Mouse (Mus musculus) thymus, postnatal 25 days (tissue): ENCODE results near the gene Cyp2d40.
"Not testable (repeated sequence)": the region's sequence is repeated elsewhere in the genome, so short reads cannot be mapped to it uniquely, and the experiment has no call there.

Experiments
- DNase-seq: peaks from one replicate; pipeline ENCODE4 v3.0.0; 2022

The Cyp2d40 gene

GRCm38 (mm10) chr15:82763631-82764420 lies at the start of gene Cyp2d40:
TSS of gene Cyp2d40 (minus strand) at chr15:82764183.
- DNase-seq, result no peak

DNA sequence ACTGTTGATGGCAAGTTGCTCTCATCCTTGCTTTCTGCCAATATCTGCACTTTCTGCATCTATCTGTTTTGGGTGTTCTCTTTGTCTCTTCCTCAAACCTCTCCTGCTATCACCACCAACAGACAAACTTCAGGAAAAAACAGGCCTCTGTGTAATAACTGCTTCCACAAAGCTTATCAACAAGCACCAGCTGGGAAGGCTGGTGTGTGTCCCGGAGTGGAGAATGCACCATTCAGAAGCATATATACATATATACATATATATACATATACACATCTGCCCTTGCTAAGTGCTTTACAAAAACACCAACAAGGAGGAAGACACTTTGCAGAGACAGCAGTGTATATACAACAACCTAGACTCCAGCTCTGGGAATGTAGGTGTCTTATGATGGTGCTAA lies 46.6 kb upstream of the Cyp2d40 start:
- no peak for DNase-seq

DNA sequence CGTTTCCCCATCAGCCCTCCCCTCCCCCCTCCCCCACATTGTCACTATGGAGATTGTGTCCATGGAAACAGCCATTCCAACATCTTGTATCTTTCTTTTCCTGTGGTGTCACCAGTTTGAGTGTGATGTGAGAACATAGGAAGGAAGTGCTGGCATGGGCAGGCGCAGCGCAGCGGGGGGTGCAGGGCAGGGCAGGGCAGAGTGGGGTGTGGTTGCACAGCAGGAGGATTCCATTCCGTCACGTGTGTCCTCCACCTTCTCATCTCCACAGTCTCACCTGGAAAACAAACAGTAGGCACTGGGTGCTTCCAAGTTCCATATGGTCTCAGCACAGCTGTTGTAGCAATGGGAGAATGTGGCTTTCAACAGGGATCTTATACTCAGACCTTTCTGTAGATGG lies 45.5 kb upstream of the Cyp2d40 start:
- DNase-seq, result no peak

DNA sequence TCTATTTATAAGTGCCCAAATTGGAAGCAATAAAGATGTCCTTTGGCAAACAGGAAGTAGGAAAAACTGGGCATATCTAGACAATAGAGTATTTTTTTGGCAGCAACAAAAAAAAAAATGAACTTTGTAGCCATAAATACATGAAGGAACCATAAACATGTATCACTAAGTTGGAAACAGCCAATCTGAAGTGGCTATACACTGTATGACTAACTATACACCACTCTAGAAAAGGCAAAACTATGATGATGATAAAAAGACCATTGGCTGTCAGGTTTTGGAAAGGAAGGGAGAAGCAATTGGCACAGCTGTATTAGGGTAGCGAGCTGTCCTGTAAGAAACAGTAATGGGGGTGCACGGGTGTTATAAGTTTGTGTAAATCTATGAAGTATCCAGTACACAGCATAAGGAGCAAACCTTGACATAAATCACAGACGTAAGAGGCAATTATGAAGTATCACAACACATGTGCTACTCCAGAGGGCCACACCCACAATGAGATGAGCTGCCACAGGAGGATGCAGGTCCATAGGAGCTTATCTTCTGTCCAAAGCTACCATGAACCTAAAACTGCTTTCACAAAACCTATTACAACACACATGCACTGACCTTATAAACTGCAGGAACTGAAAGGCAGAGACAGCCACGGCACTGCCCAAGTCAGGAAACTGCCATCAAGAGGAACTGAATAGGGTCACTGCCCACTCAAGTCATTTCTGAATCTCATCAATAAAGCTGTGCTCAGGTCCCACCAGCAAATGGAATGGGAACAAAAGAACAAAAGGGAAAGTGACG lies 43.2 kb upstream of the Cyp2d40 start:
- DNase-seq, result no peak

DNA sequence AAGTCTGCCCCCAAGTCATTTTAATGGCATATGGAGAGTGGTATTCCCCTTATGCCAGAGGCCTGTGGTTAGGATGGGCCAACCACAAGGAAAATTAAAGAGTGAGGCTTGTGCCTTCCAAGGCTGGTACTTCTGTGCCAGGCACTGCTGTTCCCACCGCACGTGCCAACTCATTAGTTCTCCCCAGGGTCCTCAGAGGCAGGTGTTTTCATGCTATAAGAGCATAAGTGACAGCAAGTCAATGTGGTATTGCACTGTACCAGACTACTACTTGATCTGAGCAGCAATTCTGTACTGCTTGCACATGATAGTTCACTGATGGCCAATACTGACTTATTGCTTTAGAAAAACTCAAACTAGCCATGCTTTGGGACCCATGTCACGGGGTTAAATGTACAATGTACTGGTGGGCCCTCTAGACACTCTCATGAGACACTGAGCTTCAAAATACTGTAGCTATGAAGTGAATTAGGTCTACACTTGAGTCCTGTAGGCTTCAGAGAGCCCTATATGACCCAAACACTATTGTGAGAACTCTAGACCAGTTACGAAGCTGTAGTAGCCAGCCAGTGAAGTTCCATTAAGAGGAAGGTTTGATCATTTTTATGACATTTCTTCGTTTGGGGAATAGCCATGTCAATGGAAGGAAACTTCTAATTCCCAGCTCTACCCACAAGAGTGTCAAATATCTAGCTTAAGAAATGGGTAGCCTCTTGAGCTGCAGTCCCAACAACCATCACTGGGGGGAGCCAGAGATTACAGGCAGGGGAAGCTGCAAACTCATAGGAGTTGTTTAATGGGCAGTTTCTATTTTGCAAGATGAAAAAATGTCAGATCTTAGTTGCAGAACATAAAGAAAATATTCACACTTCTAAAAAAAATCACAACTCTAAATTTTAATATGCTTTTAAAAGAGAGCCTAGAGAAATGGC lies 41.0 kb upstream of the Cyp2d40 start:
- DNase-seq, result peak; percentile 80

DNA sequence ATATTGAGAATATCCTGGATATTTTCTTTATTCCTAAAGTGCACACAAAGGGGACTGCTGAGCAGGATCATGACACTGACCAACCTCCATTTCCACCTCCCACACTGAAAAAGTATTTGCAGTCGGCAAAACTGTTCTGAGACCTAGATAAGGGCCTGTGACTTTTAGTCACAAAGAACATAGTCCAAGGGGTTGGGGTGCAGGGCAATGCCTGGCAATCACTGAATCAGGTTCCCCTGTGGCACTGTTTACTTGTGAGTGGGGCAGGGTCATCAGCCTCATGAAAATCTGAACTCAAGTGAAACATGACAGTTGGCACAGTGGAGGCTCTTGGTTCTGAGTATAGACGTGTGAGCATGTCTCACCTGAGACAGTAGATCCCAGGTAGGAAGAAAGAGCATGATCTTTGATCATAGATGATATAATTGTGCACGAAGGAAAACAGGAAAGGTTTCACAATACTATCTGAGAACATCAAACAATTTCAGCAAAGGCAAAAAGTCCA lies 32.0 kb upstream of the Cyp2d40 start:
- no peak for DNase-seq

DNA sequence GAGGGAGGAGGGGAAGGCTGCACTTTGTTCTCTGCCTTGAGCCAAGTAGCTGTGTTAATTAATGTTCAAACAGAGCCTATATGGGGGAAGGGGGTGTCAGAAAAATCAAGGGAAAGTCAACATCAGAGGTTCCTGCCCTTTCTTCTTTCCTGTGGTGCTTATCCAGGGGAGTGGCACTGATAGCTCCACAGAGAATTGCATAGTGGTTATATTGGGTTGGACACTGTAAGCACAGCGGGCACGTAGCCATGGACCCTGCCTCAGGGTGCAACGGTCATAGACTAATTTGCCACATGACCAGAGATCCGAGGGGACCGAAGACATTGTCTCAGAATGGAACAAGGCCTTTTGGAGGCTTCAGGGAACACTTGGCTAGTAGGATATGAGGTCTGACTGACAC lies 30.3 kb upstream of the Cyp2d40 start, which contains the start of gene Cyp2d26:
Cyp2d26 (minus strand) TSS at position 18 of the 400 bp plus-strand sequence.
- no peak for DNase-seq

GRCm38 (mm10) chr15:82793868-82794267 lies 29.9 kb upstream of the Cyp2d40 start:
- DNase-seq, result no peak

- DNase-seq, result no peak
These were observed 29.5 kb upstream of the Cyp2d40 start for GRCm38 (mm10) chr15:82793454-82793853.

- DNase-seq, result no peak
These were observed 28.6 kb upstream of the Cyp2d40 start for GRCm38 (mm10) chr15:82792566-82792965.

- DNase-seq, result no peak
These were observed 20.6 kb upstream of the Cyp2d40 start for GRCm38 (mm10) chr15:82784581-82784980.

- no peak for DNase-seq
These were observed 19.8 kb upstream of the Cyp2d40 start for GRCm38 (mm10) chr15:82783800-82784199.

GRCm38 (mm10) chr15:82777856-82778255 lies 13.9 kb upstream of the Cyp2d40 start:
- not testable (repeated sequence) for DNase-seq

- DNase-seq, result no peak
These were observed 2.0 kb upstream of the Cyp2d40 start for GRCm38 (mm10) chr15:82765943-82766342.

DNA sequence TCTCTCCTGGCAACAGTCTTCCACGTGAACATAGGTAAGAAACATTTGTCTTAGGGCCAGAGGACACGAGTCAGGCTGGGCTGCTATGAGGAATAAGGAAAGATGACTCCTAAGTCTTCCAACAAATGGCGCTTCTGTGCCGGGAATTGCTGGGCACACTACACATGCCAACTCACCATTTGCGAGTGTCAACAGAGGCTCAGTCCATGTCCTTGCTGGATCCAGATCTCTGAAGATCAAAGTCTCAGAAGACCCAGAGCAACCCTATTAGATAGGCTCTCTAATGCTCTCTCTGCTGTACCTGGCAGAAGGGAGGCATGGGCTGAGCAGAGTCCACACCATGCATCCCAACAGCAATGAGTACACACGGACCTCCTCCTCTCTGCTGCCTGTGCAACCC lies 898 bp upstream of the Cyp2d40 start:
- no peak for DNase-seq

DNA sequence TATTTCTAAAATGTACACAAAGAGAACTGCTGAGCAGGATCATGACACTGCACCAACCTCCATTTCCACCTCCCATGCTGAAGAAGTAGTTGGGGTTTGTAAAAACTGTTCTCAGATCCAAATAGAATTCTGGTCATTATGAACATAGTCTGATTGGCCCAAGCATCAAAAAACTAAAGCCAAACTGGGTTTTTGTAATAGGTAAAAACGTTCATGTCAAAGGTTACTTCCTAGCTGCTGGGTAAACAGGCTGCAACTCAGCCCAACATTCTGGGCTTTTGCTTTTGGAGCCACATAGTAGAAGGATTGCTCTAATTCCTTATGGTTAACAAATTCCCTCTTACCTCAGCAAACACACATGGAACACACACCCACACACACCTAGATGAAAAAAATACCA lies 15.8 kb downstream of the Cyp2d40 start:
- no peak for DNase-seq

- no peak for DNase-seq
These were observed 16.5 kb downstream of the Cyp2d40 start for GRCm38 (mm10) chr15:82747516-82747915.

DNA sequence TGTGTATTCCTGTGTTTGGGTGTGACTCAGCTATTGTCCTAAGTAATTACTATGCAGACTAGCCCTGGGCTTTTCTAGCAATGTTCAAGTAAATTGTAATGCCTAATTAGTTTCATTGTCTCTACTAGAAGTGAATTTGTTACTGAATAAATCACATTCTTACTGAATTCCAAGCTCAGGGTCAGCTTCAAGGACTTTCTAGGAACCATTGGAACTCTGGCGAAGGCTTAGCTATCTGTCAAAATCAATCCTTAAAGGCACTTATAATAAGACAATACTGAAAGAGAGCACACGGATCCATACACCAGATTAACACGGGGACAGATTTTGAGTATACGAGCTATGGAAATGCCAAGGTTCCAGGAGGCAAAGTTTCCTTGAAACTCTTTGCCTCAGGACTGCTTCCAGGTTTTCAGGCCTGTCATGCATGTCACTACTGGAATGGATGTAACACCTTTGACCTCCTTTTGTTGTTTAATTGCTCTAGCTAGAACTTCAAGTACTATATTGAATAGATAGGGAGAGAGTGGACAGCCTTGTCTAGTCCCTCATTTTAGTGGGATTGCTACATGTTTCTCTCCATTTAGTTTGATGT lies 30.6 kb downstream of the Cyp2d40 start:
- not testable (repeated sequence) for DNase-seq
